Mouse (Mus musculus) liver, postnatal 0 days (tissue): Measurements from ENCODE around the gene Ocm. TPM values are rescaled to one million over a fixed set of nuclear protein-coding genes. Genes with fewer than 3 reads are reported as not detected.
"Not testable (repeated sequence)": the region's sequence is repeated elsewhere in the genome, so short reads cannot be mapped to it uniquely, and the experiment has no call there.

Experiments
- ATAC-seq: fragments of 200-750 bp; cut with Nextera tagmentation; 2 replicates; pipeline ENCODE4 v1.8.0; 2017; ENCODE audit warnings: mild to moderate bottlenecking, moderate library complexity
- DNase-seq: peaks from one replicate; pipeline ENCODE4 v3.0.0-alpha.2; 2016
- H3K27ac ChIP-seq: fragments of 300-500 bp; sonication (generic); 2 replicates; pipeline ENCODE4 v1.5.1; 2014; ENCODE audit warnings: antibody characterized with exemption, moderate library complexity, mild to moderate bottlenecking, low read depth
- H3K27me3 ChIP-seq: fragments of 300-500 bp; sonication (generic); 2 replicates; pipeline ENCODE4 v1.6.1; 2014; ENCODE audit warnings: low read length, control low read depth, mixed read lengths; ENCODE audit not compliant: insufficient read depth
- H3K36me3 ChIP-seq: fragments of 300-500 bp; sonication (generic); replicated peaks from 2 replicates; pipeline ENCODE4 v1.6.1; 2014; ENCODE audit warnings: mild to moderate bottlenecking, control low read depth, low read length, moderate library complexity, mixed read lengths; ENCODE audit not compliant: insufficient read depth
- H3K4me1 ChIP-seq: fragments of 300-500 bp; sonication (generic); 2 replicates; pipeline ENCODE4 v1.6.1; 2014; ENCODE audit warnings: antibody characterized with exemption, mild to moderate bottlenecking, control low read depth; ENCODE audit not compliant: insufficient read depth
- H3K4me2 ChIP-seq: fragments of 300-500 bp; sonication (generic); 2 replicates; pipeline ENCODE4 v1.6.1; 2014; ENCODE audit warnings: low read depth, mild to moderate bottlenecking, low read length, moderate library complexity, mixed read lengths
- H3K4me3 ChIP-seq: fragments of 300-500 bp; sonication (generic); 2 replicates; pipeline ENCODE4 v1.5.1; 2014; ENCODE audit warnings: low read depth, low read length
- H3K9ac ChIP-seq: fragments of 300-500 bp; sonication (generic); replicated peaks from 2 replicates; pipeline ENCODE4 v1.6.1; 2014; ENCODE audit warnings: mild to moderate bottlenecking, moderate library complexity
- H3K9me3 ChIP-seq: fragments of 300-500 bp; sonication (generic); 2 replicates; pipeline ENCODE4 v1.6.1; 2016; ENCODE audit warnings: mild to moderate bottlenecking, control low read depth, low read length, mixed read lengths
- CTCF ChIP-seq: sonication (generic); IDR thresholded peaks from 2 replicates; pipeline ENCODE4 v1.5.1; 2016; ENCODE audit warnings: antibody characterized with exemption, low read depth
- EP300 ChIP-seq: IDR thresholded peaks from 2 replicates; pipeline ENCODE4 v1.6.1; 2016; ENCODE audit warnings: antibody characterized with exemption, low read depth, mild to moderate bottlenecking
- WGBS: fragments of 180-500 bp; shearing (Covaris S2); extraction: QIAGEN DNeasy Blood & Tissue Kit; methylation state at CpG from one replicate; pipeline ENCODE4 v1.1.7; 2014; ENCODE audit not compliant: insufficient replicate concordance; 5-methylcytosine and 5-hydroxymethylcytosine counted together
- polyA plus RNA-seq: library from polyadenylated mRNA; unstranded; fragments of >200 nt; fragmentation: Nextera tagmentation; extraction: Ambion mirVana; gene quantifications from 2 replicates; pipeline ENCODE4 v1.2.1, GENCODE M21; 2015

Gene Ocm
- polyA plus RNA-seq, 1 experiment from 2014 or later, result not detected

DNA sequence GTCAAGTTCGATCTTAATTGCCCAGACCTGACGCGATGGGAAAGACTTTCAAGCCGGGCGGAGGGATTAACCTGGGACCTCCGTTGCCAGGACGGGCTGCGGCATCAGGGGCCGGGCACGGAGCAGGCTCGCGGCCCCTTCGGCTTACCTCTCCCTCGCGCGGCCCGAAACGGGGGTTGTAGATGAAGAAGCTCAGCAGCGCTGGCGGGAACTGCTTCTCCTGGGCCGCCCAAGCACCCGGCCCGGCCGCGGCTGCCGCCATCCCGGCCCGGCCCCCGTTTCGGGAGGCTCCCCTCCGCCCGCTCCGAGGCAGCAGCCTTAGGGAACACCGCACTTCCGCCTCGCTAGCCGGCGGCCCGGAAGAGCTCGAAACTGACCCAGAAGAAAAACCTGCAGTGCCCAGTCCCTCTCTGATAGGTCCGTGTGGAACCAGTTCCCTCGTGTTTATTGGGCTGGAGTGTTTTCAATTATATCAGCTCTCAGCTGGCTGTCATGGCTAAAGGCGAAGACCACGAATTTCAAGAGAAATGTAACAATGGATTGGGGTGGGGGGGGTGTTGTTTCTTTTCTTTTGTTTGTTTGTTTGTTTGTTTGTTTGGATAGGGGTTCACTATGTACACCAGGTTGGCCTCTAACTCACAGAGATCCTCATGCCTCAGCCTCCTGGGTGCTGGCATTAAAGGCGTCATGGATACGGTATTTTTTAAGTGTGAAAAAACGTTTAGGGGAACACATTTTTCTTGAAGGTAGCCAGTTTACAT, 11.7 kb downstream of the Ocm start, which contains the start of gene Ccz1:
Gene Ccz1 (minus strand): TSS at position 327 of the 761 bp plus-strand sequence.
- H3K9me3 ChIP-seq, result no peaks in the 10 kb centered on the region

DNA sequence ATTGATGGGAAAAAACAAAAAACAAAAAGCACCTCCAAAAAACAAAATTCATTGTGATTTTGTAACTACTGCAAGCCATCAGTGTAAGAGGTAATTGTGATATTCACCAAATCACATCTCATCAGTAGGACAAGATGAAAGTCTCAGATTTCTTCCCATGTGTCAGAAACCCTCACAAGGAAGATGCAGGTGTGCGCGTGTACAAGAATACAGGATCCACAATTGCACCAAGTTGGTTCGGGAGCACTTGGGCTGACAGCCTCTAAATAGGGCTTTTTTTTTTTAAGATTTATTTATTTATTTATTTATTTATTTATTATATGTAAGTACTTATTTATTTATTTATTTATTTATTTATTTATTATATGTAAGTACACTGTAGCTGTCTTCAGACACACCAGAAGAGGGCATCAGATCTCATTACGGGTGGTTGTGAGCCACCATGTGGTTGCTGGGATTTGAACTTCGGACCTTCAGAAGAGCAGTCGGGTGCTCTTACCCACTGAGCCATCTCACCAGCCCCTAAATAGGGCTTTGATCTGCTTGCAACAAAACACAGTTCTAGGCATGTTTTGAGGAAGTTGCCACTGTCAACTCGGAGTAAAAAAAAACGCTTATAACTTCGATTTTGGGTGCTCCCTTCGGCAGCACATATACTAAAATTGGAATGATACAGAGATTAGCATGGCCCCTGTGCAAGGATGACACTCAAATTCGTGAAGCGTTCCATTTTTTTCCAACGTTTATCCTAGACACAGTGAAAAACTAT, 12.9 kb downstream of the Ocm start:
- not testable (repeated sequence) for ATAC-seq, H3K27me3 ChIP-seq, DNase-seq, H3K9me3 ChIP-seq
- Histone ChIP-seq H3K4me2 (peak overlapping the region; percentile 67), H3K4me1 (peaks cover 11% of the 10 kb centered on the region), H3K4me3 (peak overlapping the region; percentile 95), H3K9ac (peak overlapping the region; percentile 92), H3K27ac (peak overlapping the region; percentile 96; the same call in 1 of the 2 replicates), H3K36me3 (peaks cover 33% of the 10 kb centered on the region)
- 38% methylated on average over 12 of the region's 13 CpGs for WGBS

More for the DNA sequence above, 11.7 kb downstream of the Ocm start, which contains the start of gene Ccz1:
- H3K4me3 ChIP-seq, result peak within 1 kb of the TSS; percentile 95
- TF ChIP-seq CTCF, result no peak
- peak; percentile 55 for TF ChIP-seq EP300
- 3% methylated on average over 46 of the region's 47 CpGs for WGBS
- peak within 1 kb of the TSS; percentile 92 for H3K9ac ChIP-seq
- peak within 1 kb of the TSS; percentile 67 for H3K4me2 ChIP-seq
- DNase-seq (peak; percentile 87), ATAC-seq (peak; percentile 99)
- H3K27me3 ChIP-seq, result no peaks in the 10 kb centered on the region
- peak within 1 kb of the TSS; percentile 96 for H3K27ac ChIP-seq
- peaks cover 11% of the 10 kb centered on the region for H3K4me1 ChIP-seq
- H3K36me3 ChIP-seq, result peaks cover 22% of the 10 kb centered on the region

DNA sequence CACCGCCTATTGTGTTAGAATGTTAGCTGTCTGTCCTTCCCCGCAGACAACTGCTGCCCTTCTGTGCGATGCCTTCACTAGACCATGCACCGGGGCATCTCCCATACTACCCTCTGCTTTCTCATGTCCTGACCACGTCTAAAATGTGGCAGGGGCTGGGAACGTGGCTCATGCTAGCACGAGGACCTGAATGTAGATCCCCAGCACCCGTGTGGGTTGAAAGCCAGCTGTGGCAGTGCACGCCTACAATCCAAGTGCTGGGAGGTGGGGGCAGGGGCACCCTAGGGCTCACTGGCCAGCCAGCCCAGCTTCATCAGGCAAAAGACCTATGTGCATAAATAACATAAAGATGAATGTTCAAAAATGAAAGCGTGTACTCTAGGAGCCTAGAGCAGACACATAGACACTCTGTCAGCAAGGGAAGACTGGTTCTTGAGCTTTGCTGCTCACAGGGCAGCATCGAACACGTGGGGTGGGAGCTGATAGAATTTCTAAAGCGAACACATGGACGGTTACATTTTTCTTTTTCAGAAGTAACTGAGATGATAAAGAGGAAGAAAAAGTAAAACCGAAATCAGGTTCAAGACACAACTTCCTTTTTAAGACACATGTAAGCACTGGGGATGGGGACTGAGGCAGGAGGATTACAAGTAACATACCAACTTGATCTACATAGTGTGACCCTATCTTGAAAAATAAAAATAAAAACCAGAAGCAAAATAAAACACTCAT, 23.8 kb downstream of the Ocm start:
- TF ChIP-seq EP300, result no peak
- TF ChIP-seq CTCF, result no peak

DNA sequence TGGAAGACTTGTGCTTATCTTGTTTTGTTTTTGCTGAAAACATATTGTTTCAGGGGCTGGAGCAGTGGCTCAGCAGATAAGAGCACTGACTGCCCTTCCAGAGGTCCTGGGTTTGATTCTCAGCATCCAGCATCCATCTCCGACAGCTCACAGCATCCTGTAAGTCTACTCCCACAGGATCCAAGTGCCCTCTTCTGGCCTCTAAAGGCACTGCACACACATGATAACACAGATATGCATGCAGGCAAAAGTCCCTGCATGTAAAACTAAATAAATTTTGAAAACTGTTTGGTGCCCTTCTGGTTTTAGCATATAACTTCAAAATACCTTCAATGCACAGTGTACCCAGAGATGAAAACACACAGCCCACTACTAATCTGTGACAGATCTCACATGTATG, 27.1 kb downstream of the Ocm start:
- no peak overlapping the region for H3K4me3 ChIP-seq
- no peaks in the 10 kb centered on the region for H3K9me3 ChIP-seq
- ATAC-seq, result no peak
- no peaks in the 10 kb centered on the region for H3K4me1 ChIP-seq
- no peak overlapping the region for H3K4me2 ChIP-seq
- no peak overlapping the region for H3K9ac ChIP-seq
- TF ChIP-seq CTCF, result peak; percentile 70
- no peak for TF ChIP-seq EP300
- H3K27ac ChIP-seq, result no peak overlapping the region
- DNase-seq, result no peak
- WGBS, result 75% methylated on average over 1 of the region's 1 CpGs
- H3K27me3 ChIP-seq, result no peaks in the 10 kb centered on the region
- peaks cover 67% of the 10 kb centered on the region for H3K36me3 ChIP-seq

More for the DNA sequence above, 23.8 kb downstream of the Ocm start:
- Histone ChIP-seq H3K4me3 (no peak overlapping the region), H3K9me3 (no peaks in the 10 kb centered on the region), H3K4me1 (no peaks in the 10 kb centered on the region), H3K27me3 (no peaks in the 10 kb centered on the region), H3K9ac (no peak overlapping the region), H3K36me3 (peaks cover 62% of the 10 kb centered on the region), H3K4me2 (no peak overlapping the region), H3K27ac (peak overlapping the region; percentile 22)
- ATAC-seq, result no peak
- DNase-seq, result no peak
- 73% methylated on average over 15 of the region's 15 CpGs for WGBS

DNA sequence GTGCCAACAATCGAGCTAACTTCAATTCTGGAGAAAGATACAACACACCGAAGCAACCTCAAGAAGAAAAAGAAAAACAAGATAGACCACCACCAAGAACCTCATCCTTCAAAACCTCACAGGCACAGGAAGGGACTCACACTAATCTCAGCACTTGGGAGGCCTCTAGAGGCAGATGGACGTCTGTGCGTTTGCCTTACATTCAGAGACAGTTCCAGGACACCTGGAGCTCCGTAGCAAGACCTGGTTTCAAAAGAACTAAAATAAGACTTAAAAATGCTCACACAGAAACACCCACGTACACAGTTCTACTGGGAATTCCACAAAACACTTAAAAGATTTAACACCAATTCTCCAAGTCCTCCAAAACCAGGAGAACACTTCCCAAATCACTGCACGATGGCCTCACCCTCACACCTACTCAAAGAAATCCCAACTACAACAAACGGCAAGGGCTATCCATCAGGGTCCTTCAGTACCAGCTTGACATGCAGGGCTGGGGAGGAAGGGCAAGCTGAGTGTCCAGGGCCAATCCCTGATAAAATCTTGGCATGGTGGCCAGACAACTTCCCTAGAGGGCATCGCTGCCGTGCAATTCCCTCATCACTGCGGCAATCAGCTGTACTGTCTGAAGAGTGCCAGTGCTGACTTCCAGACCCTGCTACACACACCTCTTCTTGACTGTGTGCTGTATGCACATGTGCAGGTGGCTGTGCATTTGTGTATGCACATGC, 31.7 kb downstream of the Ocm start:
- Histone ChIP-seq H3K4me2 (no peak overlapping the region), H3K4me3 (no peak overlapping the region), H3K27me3 (no peaks in the 10 kb centered on the region), H3K36me3 (peaks cover 72% of the 10 kb centered on the region), H3K4me1 (peaks cover 2% of the 10 kb centered on the region; the same call in 1 of the 2 replicates), H3K9ac (no peak overlapping the region), H3K27ac (no peak overlapping the region), H3K9me3 (no peaks in the 10 kb centered on the region)
- DNase-seq (no peak), ATAC-seq (no peak)
- TF ChIP-seq EP300 (no peak), CTCF (peak; percentile 31; the same call in 1 of the 2 replicates)
- 75% methylated on average over 11 of the region's 11 CpGs for WGBS
